Mouse (Mus musculus): ENCODE data around the gene Fscn1. TPM values are rescaled to one million over a fixed set of nuclear protein-coding genes. Genes with fewer than 3 reads are reported as not detected.
A peak's percentile ranks its signal among the peaks of the same experiment; 100 is the strongest.

Fscn1 gene
- 63.4 and 69.0 TPM in 2 replicates for polyA plus RNA-seq (2012; rRNA removed)

DNA sequence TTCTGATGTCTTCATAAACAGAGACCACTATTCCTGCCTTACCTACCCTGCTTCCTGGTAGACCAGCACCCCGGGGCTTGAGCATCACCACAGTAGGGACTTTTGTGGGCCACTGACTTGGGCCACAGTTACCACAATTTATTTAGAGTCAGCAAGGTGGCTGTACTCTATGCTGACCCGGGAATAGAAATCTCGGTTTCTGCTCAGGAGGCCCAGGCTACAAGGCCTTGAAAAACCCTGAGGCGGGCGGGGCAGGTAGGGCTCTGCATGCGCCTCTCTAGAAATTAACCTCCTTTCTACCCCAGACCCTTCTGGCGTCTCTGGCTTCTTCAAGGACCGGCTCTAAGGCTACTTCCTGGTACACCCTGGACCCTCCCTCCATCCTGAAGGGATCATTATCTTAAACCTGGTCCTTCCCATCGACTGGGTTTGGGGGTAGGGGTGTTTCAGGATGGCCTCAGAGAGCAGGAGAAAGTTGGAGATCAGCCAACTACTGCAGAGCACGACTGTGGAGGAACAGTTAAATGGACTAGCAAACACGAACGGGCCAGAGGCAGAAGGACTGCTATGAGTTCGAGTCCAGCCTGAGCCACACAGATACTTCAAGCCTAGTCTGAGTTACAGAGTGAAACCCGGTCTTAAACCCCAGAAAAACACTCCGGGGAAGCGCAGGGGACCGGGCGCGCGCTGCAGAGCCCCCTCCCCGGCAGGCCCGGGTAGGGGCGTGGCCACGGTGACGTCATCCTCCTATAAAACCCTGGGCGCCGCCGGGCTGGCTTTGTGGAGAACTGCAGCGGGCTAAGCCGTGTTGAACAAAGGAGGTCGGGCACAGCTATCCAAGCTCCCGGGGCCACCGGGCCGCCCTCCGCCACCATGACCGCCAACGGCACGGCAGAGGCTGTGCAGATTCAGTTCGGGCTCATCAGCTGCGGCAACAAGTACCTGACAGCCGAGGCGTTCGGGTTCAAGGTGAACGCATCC, at the start of gene Fscn1:
Fscn1 (plus strand) TSS at position 768 of the 981 bp plus-strand sequence.
- DNase-seq (ENCODE audit: low spot score) = peak; percentile 90

DNA sequence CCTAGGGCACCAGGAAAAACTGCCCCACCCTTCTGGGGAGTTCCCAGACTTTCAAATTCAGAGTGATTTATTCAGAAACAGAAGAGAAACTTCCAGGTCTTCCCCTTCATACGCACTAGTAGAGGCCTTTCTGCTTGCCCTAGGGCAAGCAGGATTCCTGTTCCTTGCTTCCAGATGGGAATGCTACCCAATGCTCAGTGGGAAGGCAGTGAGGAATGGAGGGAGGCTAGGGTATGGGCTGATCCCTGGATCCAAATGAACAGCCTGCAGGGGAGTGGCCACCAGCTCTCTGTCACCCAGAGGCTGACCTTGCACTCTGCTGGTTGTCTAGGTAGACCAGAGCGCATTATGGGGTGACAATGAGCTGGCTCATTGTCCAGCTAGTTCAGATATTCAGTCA, 48.5 kb upstream of the Fscn1 start:
- DNase-seq (ENCODE audit: low spot score) = no peak

DNA sequence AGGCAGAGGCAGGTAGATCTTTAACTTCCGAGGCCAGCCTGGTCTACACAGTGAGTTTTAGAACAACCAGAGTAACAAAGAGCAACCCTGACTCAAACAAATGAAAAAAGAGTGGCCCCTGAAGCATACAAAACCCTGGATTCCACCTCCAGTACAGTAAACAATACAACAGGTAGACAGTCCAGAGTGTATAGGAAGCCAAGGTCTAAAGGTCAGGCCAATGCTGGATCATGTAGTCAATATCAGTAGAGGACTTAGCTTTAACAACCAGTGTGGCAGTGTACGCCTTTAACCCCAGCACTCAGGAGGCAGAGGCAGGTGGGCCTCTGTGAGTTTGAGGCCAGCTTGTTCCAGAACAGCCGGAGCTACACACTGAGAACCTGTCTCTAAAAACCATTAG, 47.8 kb upstream of the Fscn1 start:
- DNase-seq (ENCODE audit: low spot score) = no peak

- DNase-seq (ENCODE audit: low spot score) = no peak
Measured at GRCm38 (mm10) chr5:142912739-142913138, 47.4 kb upstream of the Fscn1 start.

DNA sequence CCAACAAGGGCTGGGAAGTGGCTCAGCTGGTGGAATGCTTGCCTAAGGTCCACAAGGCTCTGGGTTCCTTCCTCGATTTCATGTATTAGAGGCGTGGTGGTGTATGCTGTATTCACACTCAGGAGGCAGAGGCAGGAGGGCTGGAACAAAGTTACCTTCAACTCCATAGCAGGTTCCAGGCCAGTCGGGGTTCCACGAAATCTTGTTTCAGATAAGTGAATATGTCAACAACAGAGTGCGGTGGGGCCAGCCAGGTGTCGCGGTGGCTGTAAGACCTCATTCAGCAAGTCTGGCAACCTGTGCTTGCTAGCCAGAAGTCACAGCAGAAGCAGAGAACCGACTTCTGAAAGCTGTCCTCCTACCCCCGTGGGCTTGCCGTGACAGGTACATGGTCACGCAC, 44.9 kb upstream of the Fscn1 start:
- no peak for DNase-seq (ENCODE audit: low spot score)

- no peak for DNase-seq (ENCODE audit: low spot score)
Measured at GRCm38 (mm10) chr5:142916593-142916992, 43.5 kb upstream of the Fscn1 start.

GRCm38 (mm10) chr5:142917402-142917801, 42.7 kb upstream of the Fscn1 start:
- DNase-seq (ENCODE audit: low spot score) = no peak

DNA sequence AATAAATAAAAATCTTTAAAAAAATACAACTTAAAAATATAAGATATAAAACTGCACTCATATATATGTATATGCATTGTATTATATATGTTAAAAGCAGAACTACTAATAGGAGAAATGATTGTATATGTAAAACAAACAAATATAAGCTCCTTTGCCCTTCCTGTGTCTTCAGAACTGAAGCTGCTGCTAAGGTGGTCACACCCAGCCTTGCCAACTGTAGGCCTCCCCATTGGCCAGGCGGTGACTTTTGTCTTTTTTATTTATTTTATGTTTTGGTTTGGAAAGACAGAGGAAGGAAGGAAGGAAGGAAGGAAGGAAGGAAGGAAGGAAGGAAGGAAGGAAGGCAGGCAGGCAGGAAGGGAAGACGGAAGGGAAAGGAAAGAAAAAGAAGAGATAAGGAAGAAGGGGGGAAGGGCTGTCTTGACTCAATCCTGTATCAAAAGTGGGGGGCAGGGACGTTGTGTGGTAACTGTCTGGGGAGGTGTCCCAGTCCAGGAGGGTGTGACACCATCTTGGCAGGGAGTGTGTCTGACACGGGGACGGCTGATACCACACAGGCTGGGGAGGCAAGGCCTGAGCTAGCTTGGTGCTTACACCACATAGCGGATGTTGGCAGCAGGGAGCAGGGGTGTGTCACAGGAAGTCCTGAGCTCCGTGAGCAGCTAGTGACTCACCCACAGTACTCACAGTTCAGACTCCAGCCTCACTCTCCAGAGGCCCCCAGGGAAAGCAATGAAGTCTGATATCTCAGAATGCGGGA, 39.7 kb upstream of the Fscn1 start:
- DNase-seq (ENCODE audit: low spot score) = peak; percentile 56

- DNase-seq (ENCODE audit: low spot score) = no peak
Measured at GRCm38 (mm10) chr5:142921074-142921459, 39.1 kb upstream of the Fscn1 start.

DNA sequence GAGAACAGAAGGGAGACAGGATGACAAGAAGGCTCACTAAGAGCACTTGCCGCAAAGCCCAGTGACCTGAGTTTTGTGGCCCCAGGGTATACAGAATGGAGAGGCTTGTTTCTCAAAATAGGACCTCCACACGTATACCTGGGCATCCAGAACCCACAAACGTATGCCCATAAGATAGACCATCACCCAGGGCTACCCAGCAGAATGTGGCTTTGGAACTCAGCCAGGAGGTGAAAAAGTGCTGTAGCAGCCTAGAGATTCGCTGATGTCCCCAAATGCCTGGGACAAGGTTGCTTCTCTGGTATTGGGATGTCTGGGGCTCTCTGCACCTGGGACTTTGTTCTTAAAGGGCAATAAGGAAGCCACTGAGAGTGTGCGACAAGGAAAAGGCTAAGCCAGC, 37.9 kb upstream of the Fscn1 start:
- no peak for DNase-seq (ENCODE audit: low spot score)

- no peak for DNase-seq (ENCODE audit: low spot score)
Measured at GRCm38 (mm10) chr5:142923781-142924180, 36.4 kb upstream of the Fscn1 start.

- no peak for DNase-seq (ENCODE audit: low spot score)
Measured at GRCm38 (mm10) chr5:142924336-142924959, 35.7 kb upstream of the Fscn1 start.

DNA sequence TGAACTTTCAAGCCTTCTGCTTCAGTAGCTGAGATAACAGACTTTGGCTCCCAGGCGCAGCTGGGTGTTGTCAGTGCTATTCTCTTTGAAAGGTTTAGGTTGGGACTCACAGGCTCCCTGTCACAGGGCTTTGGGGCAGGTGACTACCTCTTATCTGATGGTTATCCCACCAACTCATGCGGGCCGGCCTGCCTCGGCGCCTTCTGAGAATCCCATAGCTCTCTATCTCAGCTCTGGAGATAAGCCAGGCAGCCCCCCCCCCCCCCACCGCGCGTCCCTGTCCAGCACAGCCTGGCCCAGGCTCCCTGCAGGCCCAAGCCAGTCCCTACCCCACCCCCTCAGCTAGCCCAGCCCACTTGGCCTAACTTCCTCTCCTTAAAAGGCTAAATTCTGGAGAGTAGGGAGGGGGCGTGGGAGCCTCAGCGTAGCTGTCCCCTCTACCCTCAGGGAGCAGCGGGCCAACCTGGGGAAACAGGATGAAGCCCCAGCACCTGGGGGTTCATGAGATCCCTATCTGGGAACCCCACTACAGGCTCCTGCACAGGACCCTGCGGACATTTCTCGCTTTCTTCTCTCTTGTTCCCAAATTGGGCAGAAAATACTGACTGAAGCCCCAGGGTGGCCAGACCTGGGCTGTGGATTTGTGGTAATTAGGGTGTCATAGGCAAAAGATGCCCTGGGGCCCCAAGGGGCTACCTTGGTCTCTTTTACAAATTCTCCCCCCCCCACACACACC, 33.8 kb upstream of the Fscn1 start:
- no peak for DNase-seq (ENCODE audit: low spot score)

- no peak for DNase-seq (ENCODE audit: low spot score)
Measured at GRCm38 (mm10) chr5:142926940-142927228, 33.3 kb upstream of the Fscn1 start.

GRCm38 (mm10) chr5:142927341-142927930, 32.7 kb upstream of the Fscn1 start:
- no peak for DNase-seq (ENCODE audit: low spot score)

DNA sequence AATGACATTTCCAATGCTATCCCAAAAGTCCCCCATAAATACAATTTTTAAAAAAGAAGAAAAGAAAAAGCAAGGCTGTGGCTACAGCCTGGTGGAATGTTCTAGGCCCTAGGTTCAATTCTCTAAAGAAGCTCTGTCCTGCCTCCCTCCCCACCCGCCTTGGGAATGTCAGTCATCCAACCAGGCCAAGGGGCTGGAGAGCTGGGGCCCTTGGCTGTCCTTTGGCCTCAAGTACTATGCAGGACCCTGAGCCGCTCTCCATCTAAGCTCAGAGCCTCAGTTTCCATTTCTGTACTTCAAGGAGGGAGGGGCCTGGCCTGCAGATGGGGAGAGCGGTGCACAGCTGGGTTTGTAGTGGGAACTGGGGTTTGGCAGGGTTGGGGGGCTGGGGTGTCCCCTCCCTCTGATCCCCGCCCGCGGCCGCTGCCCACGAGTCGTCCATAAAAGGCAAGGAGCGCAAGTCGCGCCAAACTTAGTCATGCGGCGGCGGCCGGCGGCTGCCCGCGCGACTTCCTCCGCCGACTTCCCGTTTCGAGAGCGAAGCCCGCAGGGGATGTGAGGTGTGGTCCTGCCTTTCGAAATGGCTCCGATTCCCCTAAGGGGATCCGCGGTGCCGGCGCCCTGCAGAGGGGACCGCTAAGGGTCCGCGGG, 31.3 kb upstream of the Fscn1 start:
- peak; percentile 80 for DNase-seq (ENCODE audit: low spot score)

- DNase-seq (ENCODE audit: low spot score) = no peak
Measured at GRCm38 (mm10) chr5:142929400-142929752, 30.8 kb upstream of the Fscn1 start.

GRCm38 (mm10) chr5:142931241-142931745, 28.9 kb upstream of the Fscn1 start:
- DNase-seq (ENCODE audit: low spot score) = no peak

GRCm38 (mm10) chr5:142932084-142932685, 28.0 kb upstream of the Fscn1 start:
- DNase-seq (ENCODE audit: low spot score) = no peak

DNA sequence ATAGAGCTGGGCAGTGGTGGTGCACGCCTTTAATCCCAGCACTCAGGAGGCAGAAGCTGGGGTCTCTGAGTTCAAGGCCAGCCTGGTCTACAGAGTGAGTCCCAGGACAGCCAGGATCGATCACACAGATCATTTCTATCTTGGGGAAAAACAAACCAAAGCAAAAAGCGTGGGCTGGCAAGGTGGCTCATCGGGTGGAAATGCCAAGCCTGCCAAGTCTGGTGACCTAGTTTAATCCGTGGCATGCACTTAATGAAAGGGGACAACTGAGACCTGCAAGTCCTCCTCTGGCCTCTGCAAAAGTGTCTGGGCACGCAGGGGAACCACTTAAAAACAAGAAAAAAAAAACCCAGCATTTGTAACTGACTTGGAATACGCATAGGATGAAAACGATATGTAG, 27.4 kb upstream of the Fscn1 start:
- DNase-seq (ENCODE audit: low spot score) = no peak

All from urinary bladder, adult 2 months (tissue).